Mouse (Mus musculus) forebrain, embryonic 10.5 days (tissue): ENCODE data around the gene E2f8. TPM values are rescaled to one million over a fixed set of nuclear protein-coding genes. Genes with fewer than 3 reads are reported as not detected.

Experiments
- DNase-seq: peaks from one replicate; pipeline ENCODE4 v3.0.0-alpha.2; 2017; ENCODE audit warnings: low spot score; ENCODE audit errors: extremely low spot score
- H3K27ac ChIP-seq: fragments of 300-500 bp; sonication (generic); 2 replicates; pipeline ENCODE4 v1.5.1; 2016; ENCODE audit warnings: mild to moderate bottlenecking
- H3K27me3 ChIP-seq: fragments of 300-500 bp; sonication (generic); 2 replicates; pipeline ENCODE4 v1.6.1; 2016; ENCODE audit warnings: mild to moderate bottlenecking; ENCODE audit not compliant: poor library complexity, severe bottlenecking
- H3K36me3 ChIP-seq: fragments of 300-500 bp; sonication (generic); replicated peaks from 2 replicates; pipeline ENCODE4 v1.6.1; 2016; ENCODE audit warnings: mild to moderate bottlenecking, moderate library complexity
- H3K4me1 ChIP-seq: fragments of 300-500 bp; sonication (generic); 2 replicates; pipeline ENCODE4 v1.6.1; 2016
- H3K4me3 ChIP-seq: fragments of 300-500 bp; sonication (generic); 2 replicates; pipeline ENCODE4 v1.5.1; 2016; ENCODE audit warnings: mild to moderate bottlenecking, moderate library complexity
- H3K9me3 ChIP-seq: fragments of 300-500 bp; sonication (generic); 2 replicates; pipeline ENCODE4 v1.6.1; 2016; ENCODE audit warnings: mild to moderate bottlenecking, moderate library complexity
- WGBS: fragments of 180-500 bp; shearing (Covaris S2); methylation state at CpG from one replicate; pipeline ENCODE4 v1.1.7; 2016; 5-methylcytosine and 5-hydroxymethylcytosine counted together
- polyA plus RNA-seq: library from polyadenylated mRNA; unstranded; fragments of >200 nt; fragmentation: Nextera tagmentation; extraction: Ambion mirVana; gene quantifications from 2 replicates; pipeline ENCODE4 v1.2.1, GENCODE M21; 2016

E2f8 gene
- polyA plus RNA-seq, 1 experiment from 2014 or later, result 19.3 TPM

GRCm38 (mm10) chr7:48902454-48902853 lies 21.1 kb upstream of the E2f8 start:
- Histone ChIP-seq H3K9me3 (no peaks in the 10 kb centered on the region), H3K27me3 (peaks cover 82% of the 10 kb centered on the region), H3K4me3 (no peak overlapping the region), H3K27ac (no peak overlapping the region), H3K4me1 (peaks cover 48% of the 10 kb centered on the region), H3K36me3 (no peaks in the 10 kb centered on the region)
- WGBS, result 18% methylated on average over 2 of the region's 2 CpGs
- DNase-seq, result no peak

- WGBS, result 77% methylated on average over 8 of the region's 8 CpGs
- Histone ChIP-seq H3K4me3 (no peak overlapping the region), H3K9me3 (no peaks in the 10 kb centered on the region), H3K27ac (no peak overlapping the region), H3K36me3 (no peaks in the 10 kb centered on the region), H3K27me3 (peaks cover 87% of the 10 kb centered on the region), H3K4me1 (peaks cover 60% of the 10 kb centered on the region)
- DNase-seq, result no peak
Observed at GRCm38 (mm10) chr7:48900408-48901167, 19.2 kb upstream of the E2f8 start.

- WGBS, result 69% methylated on average over 9 of the region's 9 CpGs
- Histone ChIP-seq H3K27ac (peak overlapping the region; percentile 77; the same call in 1 of the 2 replicates), H3K27me3 (peaks cover 88% of the 10 kb centered on the region), H3K9me3 (no peaks in the 10 kb centered on the region), H3K4me3 (no peak overlapping the region), H3K36me3 (no peaks in the 10 kb centered on the region), H3K4me1 (peaks cover 60% of the 10 kb centered on the region)
- no peak for DNase-seq
Observed at GRCm38 (mm10) chr7:48898416-48898815, 17.0 kb upstream of the E2f8 start.

GRCm38 (mm10) chr7:48897539-48898163 lies 16.3 kb upstream of the E2f8 start:
- H3K4me3 ChIP-seq, result no peak overlapping the region; the same call in 1 of the 2 replicates
- no peak for DNase-seq
- peaks cover 53% of the 10 kb centered on the region for H3K4me1 ChIP-seq
- H3K36me3 ChIP-seq, result no peaks in the 10 kb centered on the region
- no peaks in the 10 kb centered on the region for H3K9me3 ChIP-seq
- WGBS, result 51% methylated on average over 24 of the region's 24 CpGs
- peak overlapping the region; percentile 77 for H3K27ac ChIP-seq
- peaks cover 88% of the 10 kb centered on the region for H3K27me3 ChIP-seq

GRCm38 (mm10) chr7:48896051-48896450 lies 14.7 kb upstream of the E2f8 start:
- H3K4me3 ChIP-seq, result no peak overlapping the region

GRCm38 (mm10) chr7:48895475-48895874 lies 14.1 kb upstream of the E2f8 start:
- H3K27ac ChIP-seq, result no peak overlapping the region
- no peaks in the 10 kb centered on the region for H3K36me3 ChIP-seq
- no peak for DNase-seq
- H3K9me3 ChIP-seq, result no peaks in the 10 kb centered on the region
- H3K4me3 ChIP-seq, result no peak overlapping the region
- peaks cover 87% of the 10 kb centered on the region for H3K27me3 ChIP-seq
- WGBS, result 89% methylated on average over 4 of the region's 4 CpGs
- H3K4me1 ChIP-seq, result peaks cover 47% of the 10 kb centered on the region

More at GRCm38 (mm10) chr7:48896051-48896450, 14.7 kb upstream of the E2f8 start:
- peaks cover 45% of the 10 kb centered on the region for H3K4me1 ChIP-seq
- WGBS, result 82% methylated on average over 4 of the region's 4 CpGs
- no peak overlapping the region for H3K27ac ChIP-seq
- no peaks in the 10 kb centered on the region for H3K36me3 ChIP-seq
- DNase-seq, result no peak
- peaks cover 87% of the 10 kb centered on the region for H3K27me3 ChIP-seq
- no peaks in the 10 kb centered on the region for H3K9me3 ChIP-seq

- Histone ChIP-seq H3K4me3 (no peak overlapping the region), H3K36me3 (no peaks in the 10 kb centered on the region), H3K9me3 (no peaks in the 10 kb centered on the region), H3K27me3 (peaks cover 86% of the 10 kb centered on the region), H3K4me1 (peaks cover 48% of the 10 kb centered on the region), H3K27ac (no peak overlapping the region)
- DNase-seq, result no peak
- WGBS, result 84% methylated on average over 6 of the region's 6 CpGs
Observed at GRCm38 (mm10) chr7:48894763-48895162, 13.4 kb upstream of the E2f8 start.

GRCm38 (mm10) chr7:48894152-48894551 lies 12.8 kb upstream of the E2f8 start:
- no peaks in the 10 kb centered on the region for H3K36me3 ChIP-seq
- no peak overlapping the region for H3K27ac ChIP-seq
- no peaks in the 10 kb centered on the region for H3K9me3 ChIP-seq
- 2% methylated on average over 6 of the region's 6 CpGs for WGBS
- H3K4me1 ChIP-seq, result peaks cover 48% of the 10 kb centered on the region
- DNase-seq, result peak; percentile 66
- H3K4me3 ChIP-seq, result no peak overlapping the region
- peaks cover 86% of the 10 kb centered on the region for H3K27me3 ChIP-seq

- H3K4me3 ChIP-seq, result no peak overlapping the region
- 81% methylated on average over 7 of the region's 7 CpGs for WGBS
- DNase-seq, result no peak
- H3K27me3 ChIP-seq, result peaks cover 86% of the 10 kb centered on the region
- peaks cover 47% of the 10 kb centered on the region for H3K4me1 ChIP-seq
- H3K9me3 ChIP-seq, result no peaks in the 10 kb centered on the region
- H3K27ac ChIP-seq, result no peak overlapping the region
- H3K36me3 ChIP-seq, result no peaks in the 10 kb centered on the region
Observed at GRCm38 (mm10) chr7:48893093-48893492, 11.7 kb upstream of the E2f8 start.

GRCm38 (mm10) chr7:48891029-48891428 lies 9.6 kb upstream of the E2f8 start:
- peaks cover 33% of the 10 kb centered on the region for H3K4me1 ChIP-seq
- H3K36me3 ChIP-seq, result no peaks in the 10 kb centered on the region
- H3K4me3 ChIP-seq, result no peak overlapping the region
- H3K9me3 ChIP-seq, result no peaks in the 10 kb centered on the region
- peaks cover 87% of the 10 kb centered on the region for H3K27me3 ChIP-seq
- DNase-seq, result no peak
- WGBS, result 59% methylated on average over 5 of the region's 5 CpGs
- H3K27ac ChIP-seq, result no peak overlapping the region

- WGBS, result 82% methylated on average over 2 of the region's 2 CpGs
- no peak for DNase-seq
- Histone ChIP-seq H3K27ac (0 out of 2 replicates have a peak overlapping the region, but pooled peaks have one; percentile 26), H3K36me3 (no peaks in the 10 kb centered on the region), H3K9me3 (no peaks in the 10 kb centered on the region), H3K27me3 (peaks cover 89% of the 10 kb centered on the region), H3K4me3 (no peak overlapping the region), H3K4me1 (peaks cover 33% of the 10 kb centered on the region)
Observed at GRCm38 (mm10) chr7:48888751-48889150, 7.4 kb upstream of the E2f8 start.

- no peak for DNase-seq
- Histone ChIP-seq H3K36me3 (no peaks in the 10 kb centered on the region), H3K4me1 (peaks cover 33% of the 10 kb centered on the region), H3K4me3 (no peak overlapping the region), H3K27ac (no peak overlapping the region), H3K27me3 (peaks cover 89% of the 10 kb centered on the region), H3K9me3 (no peaks in the 10 kb centered on the region)
- WGBS, result 51% methylated on average over 8 of the region's 8 CpGs
Observed at GRCm38 (mm10) chr7:48887973-48888372, 6.6 kb upstream of the E2f8 start.

GRCm38 (mm10) chr7:48884266-48884611 lies 2.8 kb upstream of the E2f8 start:
- Histone ChIP-seq H3K9me3 (no peaks in the 10 kb centered on the region), H3K36me3 (peaks cover 1% of the 10 kb centered on the region; the same call in 1 of the 2 replicates), H3K4me3 (no peak overlapping the region), H3K27ac (no peak overlapping the region), H3K27me3 (peaks cover 72% of the 10 kb centered on the region), H3K4me1 (peaks cover 38% of the 10 kb centered on the region)
- DNase-seq, result no peak
- WGBS, result 73% methylated on average over 5 of the region's 5 CpGs
